Mouse (Mus musculus): Measurements from ENCODE around the gene Mapkap1.

Mapkap1 gene

GRCm38 (mm10) chr2:34406601-34407464 lies at the start of gene Mapkap1:
TSS of gene Mapkap1 (plus strand) at chr2:34406771.
- peak; percentile 99 for ATAC-seq (ENCODE audit: insufficient number of reproducible peaks, low FRiP score, low TSS enrichment)

- ATAC-seq (ENCODE audit: insufficient number of reproducible peaks, low FRiP score, low TSS enrichment) = no peak
These were observed 42.9 kb upstream of the Mapkap1 start for GRCm38 (mm10) chr2:34363678-34364077.

- no peak for ATAC-seq (ENCODE audit: insufficient number of reproducible peaks, low FRiP score, low TSS enrichment)
These were observed 39.5 kb upstream of the Mapkap1 start for GRCm38 (mm10) chr2:34367024-34367423.

- no peak for ATAC-seq (ENCODE audit: insufficient number of reproducible peaks, low FRiP score, low TSS enrichment)
These were observed 38.2 kb upstream of the Mapkap1 start for GRCm38 (mm10) chr2:34368396-34368795.

GRCm38 (mm10) chr2:34370349-34370724 lies 36.2 kb upstream of the Mapkap1 start:
- ATAC-seq (ENCODE audit: insufficient number of reproducible peaks, low FRiP score, low TSS enrichment) = no peak

- no peak for ATAC-seq (ENCODE audit: insufficient number of reproducible peaks, low FRiP score, low TSS enrichment)
These were observed 35.7 kb upstream of the Mapkap1 start for GRCm38 (mm10) chr2:34370725-34371440.

- peak; percentile 12 for ATAC-seq (ENCODE audit: insufficient number of reproducible peaks, low FRiP score, low TSS enrichment)
These were observed 34.9 kb upstream of the Mapkap1 start for GRCm38 (mm10) chr2:34371441-34372304.

GRCm38 (mm10) chr2:34372305-34373301 lies 34.0 kb upstream of the Mapkap1 start, which contains the start of gene Pbx3:
TSS of gene Pbx3 (minus strand) at chr2:34373142.
- peak; percentile 89 for ATAC-seq (ENCODE audit: insufficient number of reproducible peaks, low FRiP score, low TSS enrichment)

GRCm38 (mm10) chr2:34373886-34374285 lies 32.7 kb upstream of the Mapkap1 start:
- ATAC-seq (ENCODE audit: insufficient number of reproducible peaks, low FRiP score, low TSS enrichment) = no peak

GRCm38 (mm10) chr2:34374349-34374748 lies 32.2 kb upstream of the Mapkap1 start:
- no peak for ATAC-seq (ENCODE audit: insufficient number of reproducible peaks, low FRiP score, low TSS enrichment)

GRCm38 (mm10) chr2:34378930-34379329 lies 27.6 kb upstream of the Mapkap1 start:
- no peak for ATAC-seq (ENCODE audit: insufficient number of reproducible peaks, low FRiP score, low TSS enrichment)

GRCm38 (mm10) chr2:34399535-34399934 lies 7.0 kb upstream of the Mapkap1 start:
- ATAC-seq (ENCODE audit: insufficient number of reproducible peaks, low FRiP score, low TSS enrichment) = no peak

GRCm38 (mm10) chr2:34407596-34407995 lies 1.0 kb downstream of the Mapkap1 start:
- no peak for ATAC-seq (ENCODE audit: insufficient number of reproducible peaks, low FRiP score, low TSS enrichment)

- no peak for ATAC-seq (ENCODE audit: insufficient number of reproducible peaks, low FRiP score, low TSS enrichment)
These were observed 1.8 kb downstream of the Mapkap1 start for GRCm38 (mm10) chr2:34408341-34408740.

- no peak for ATAC-seq (ENCODE audit: insufficient number of reproducible peaks, low FRiP score, low TSS enrichment)
These were observed 3.3 kb downstream of the Mapkap1 start for GRCm38 (mm10) chr2:34409741-34410340.

- no peak for ATAC-seq (ENCODE audit: insufficient number of reproducible peaks, low FRiP score, low TSS enrichment)
These were observed 13.7 kb downstream of the Mapkap1 start for GRCm38 (mm10) chr2:34420256-34420655.

GRCm38 (mm10) chr2:34424186-34424585 lies 17.6 kb downstream of the Mapkap1 start:
- no peak for ATAC-seq (ENCODE audit: insufficient number of reproducible peaks, low FRiP score, low TSS enrichment)

- no peak for ATAC-seq (ENCODE audit: insufficient number of reproducible peaks, low FRiP score, low TSS enrichment)
These were observed 19.1 kb downstream of the Mapkap1 start for GRCm38 (mm10) chr2:34425573-34426223.

Measured in cerebellum, adult (tissue).